Mouse (Mus musculus) heart, adult 18-20 months (tissue): ENCODE results near the gene Tmem120b. TPM values are rescaled to one million over a fixed set of nuclear protein-coding genes. Genes with fewer than 3 reads are reported as not detected.

Source experiments
- DNase-seq, 2 experiments: peaks; one replicate each; pipeline ENCODE4 v3.0.0; 2021 to 2022; ENCODE audit warnings: mixed read lengths in 1 of 2
- long read RNA-seq, 2 experiments: library from polyadenylated mRNA; stranded (forward); transcript quantifications; one replicate each; pipeline ENCODE4 v2.0.0; 2021
- total RNA-seq, 2 experiments: library from RNA; stranded (reverse); gene quantifications; 2 replicates each; pipeline ENCODE4 v1.2.3; 2021

Gene Tmem120b
- total RNA-seq = 10 to 100 TPM; 10.1 to 10.3 TPM
- long read RNA-seq, experiment 1, transcript Tmem120b-201 (12 exons, 2,164 nt) = major isoform, 13 of 14 reads
- long read RNA-seq, experiment 1, partial matches to known transcripts = 1 of 14 reads
- long read RNA-seq, experiment 1, other reads (novel, unspliced or antisense) = 0 of 14 reads
- long read RNA-seq, experiment 2, partial matches to known transcripts = 0 of 8 reads
- long read RNA-seq, experiment 2, other reads (novel, unspliced or antisense) = 4 of 8 reads

GRCm38 (mm10) chr5:123068115-123068514 is at the start of gene Tmem120b:
TSS of gene Tmem120b (plus strand) at chr5:123068415.
- peak in 1 of 2 experiments; percentile 25 for DNase-seq

- DNase-seq = peak; percentile 60 to 66
Measured at GRCm38 (mm10) chr5:123019336-123020016, 48.7 kb upstream of the Tmem120b start.

GRCm38 (mm10) chr5:123020426-123020825 is 47.8 kb upstream of the Tmem120b start:
- no peak for DNase-seq

- no peak for DNase-seq
Measured at GRCm38 (mm10) chr5:123021438-123021837, 46.8 kb upstream of the Tmem120b start.

- peak in 1 of 2 experiments; percentile 52 for DNase-seq
Measured at GRCm38 (mm10) chr5:123023049-123023448, 45.2 kb upstream of the Tmem120b start.

GRCm38 (mm10) chr5:123024312-123024711 is 43.9 kb upstream of the Tmem120b start:
- DNase-seq = peak in 1 of 2 experiments; percentile 3

GRCm38 (mm10) chr5:123024965-123025573 is 43.1 kb upstream of the Tmem120b start:
- DNase-seq = peak in 1 of 2 experiments; percentile 66

GRCm38 (mm10) chr5:123026414-123026813 is 41.8 kb upstream of the Tmem120b start:
- DNase-seq = no peak

GRCm38 (mm10) chr5:123027436-123027835 is 40.8 kb upstream of the Tmem120b start:
- peak in 1 of 2 experiments; percentile 55 for DNase-seq

GRCm38 (mm10) chr5:123029729-123030128 is 38.5 kb upstream of the Tmem120b start:
- DNase-seq = no peak

- DNase-seq = no peak
Measured at GRCm38 (mm10) chr5:123031312-123031711, 36.9 kb upstream of the Tmem120b start.

- DNase-seq = no peak
Measured at GRCm38 (mm10) chr5:123033646-123034160, 34.5 kb upstream of the Tmem120b start.

- no peak for DNase-seq
Measured at GRCm38 (mm10) chr5:123035089-123035488, 33.1 kb upstream of the Tmem120b start.

- peak in 1 of 2 experiments; percentile 19 for DNase-seq
Measured at GRCm38 (mm10) chr5:123035564-123035963, 32.7 kb upstream of the Tmem120b start.

- DNase-seq = no peak
Measured at GRCm38 (mm10) chr5:123038115-123038514, 30.1 kb upstream of the Tmem120b start.

- DNase-seq = peak; percentile 86 to 88
Measured at GRCm38 (mm10) chr5:123039120-123039752, 29.0 kb upstream of the Tmem120b start.

- no peak for DNase-seq
Measured at GRCm38 (mm10) chr5:123040796-123041195, 27.4 kb upstream of the Tmem120b start.

GRCm38 (mm10) chr5:123043856-123044255 is 24.4 kb upstream of the Tmem120b start:
- DNase-seq = no peak

GRCm38 (mm10) chr5:123045561-123046295 is 22.5 kb upstream of the Tmem120b start:
- peak; percentile 77 to 90 for DNase-seq

- no peak for DNase-seq
Measured at GRCm38 (mm10) chr5:123046916-123047315, 21.3 kb upstream of the Tmem120b start, which contains the start of gene Morn3. TSS of gene Morn3 (minus strand) at chr5:123047016.

- no peak for DNase-seq
Measured at GRCm38 (mm10) chr5:123049271-123049670, 18.9 kb upstream of the Tmem120b start.

- DNase-seq = peak in 1 of 2 experiments; percentile 53
Measured at GRCm38 (mm10) chr5:123050918-123051317, 17.3 kb upstream of the Tmem120b start.
